Mouse (Mus musculus) cerebellum, adult 2 months (tissue): ENCODE data around the gene Ifrd2.

ENCODE experiments used
- CTCF ChIP-seq: fragments of 200-500 bp; IDR thresholded peaks from 2 replicates; pipeline ENCODE4 v1.5.1; 2011; ENCODE audit warnings: low read depth, mild to moderate bottlenecking, control low read depth, low read length, moderate library complexity, borderline replicate concordance; ENCODE audit not compliant: insufficient read depth
- POLR2A ChIP-seq: fragments of 200-500 bp; IDR thresholded peaks from 2 replicates; pipeline ENCODE4 v1.6.1; 2011; ENCODE audit warnings: low read length, control low read depth, borderline replicate concordance; ENCODE audit not compliant: insufficient read depth

- no peak for TF ChIP-seq POLR2A
- no peak for TF ChIP-seq CTCF
Measured at GRCm38 (mm10) chr9:107619546-107619879, 32.1 kb downstream of the Ifrd2 start.
